Mouse (Mus musculus) limb, embryonic 13.5 days (tissue): Measurements from ENCODE around the gene Itga1. TPM values are rescaled to one million over a fixed set of nuclear protein-coding genes. Genes with fewer than 3 reads are reported as not detected.
A peak's percentile ranks its signal among the peaks of the same experiment; 100 is the strongest.

Experiments
- ATAC-seq: fragments of 200-750 bp; cut with Nextera tagmentation; 2 replicates; pipeline ENCODE4 v1.8.0; 2017; ENCODE audit warnings: low read depth, moderate number of reproducible peaks, moderate TSS enrichment; ENCODE audit not compliant: low FRiP score
- H3K27ac ChIP-seq: fragments of 300-500 bp; sonication (generic); 2 replicates; pipeline ENCODE4 v1.5.1; 2015; ENCODE audit warnings: inconsistent platforms, mild to moderate bottlenecking, moderate library complexity
- H3K27me3 ChIP-seq: fragments of 300-500 bp; sonication (generic); 2 replicates; pipeline ENCODE4 v1.6.1; 2015; ENCODE audit warnings: mild to moderate bottlenecking, inconsistent platforms
- H3K36me3 ChIP-seq: fragments of 300-500 bp; sonication (generic); 2 replicates; pipeline ENCODE4 v1.6.1; 2015; ENCODE audit warnings: inconsistent platforms, mild to moderate bottlenecking, moderate library complexity
- H3K4me1 ChIP-seq: fragments of 300-500 bp; sonication (generic); 2 replicates; pipeline ENCODE4 v1.6.1; 2015; ENCODE audit warnings: inconsistent platforms
- H3K4me2 ChIP-seq: fragments of 300-500 bp; sonication (generic); replicated peaks from 2 replicates; pipeline ENCODE4 v1.6.1; 2015; ENCODE audit warnings: inconsistent platforms, mild to moderate bottlenecking, moderate library complexity
- H3K4me3 ChIP-seq: fragments of 300-500 bp; sonication (generic); 2 replicates; pipeline ENCODE4 v1.5.1; 2015; ENCODE audit warnings: moderate library complexity, mild to moderate bottlenecking, inconsistent platforms
- H3K9ac ChIP-seq: fragments of 300-500 bp; sonication (generic); 2 replicates; pipeline ENCODE4 v1.6.1; 2015; ENCODE audit warnings: mild to moderate bottlenecking, inconsistent platforms
- H3K9me3 ChIP-seq: fragments of 300-500 bp; sonication (generic); 2 replicates; pipeline ENCODE4 v1.6.1; 2016; ENCODE audit warnings: inconsistent platforms
- whole genome bisulfite sequencing: fragments of 180-500 bp; shearing (Covaris S2); methylation state at CpG from one replicate; pipeline ENCODE4 v1.1.7; 2015; 5-methylcytosine and 5-hydroxymethylcytosine counted together
- polyA plus RNA-seq: library from polyadenylated mRNA; unstranded; fragments of >200 nt; fragmentation: Nextera tagmentation; extraction: Ambion mirVana; gene quantifications from 2 replicates; pipeline ENCODE4 v1.2.1, GENCODE M21; 2015

Gene Itga1
- polyA plus RNA-seq, 1 experiment from 2014 or later, result 6.7 TPM

GRCm38 (mm10) chr13:114971905-114972304, 129.9 kb downstream of the Itga1 start:
- Histone ChIP-seq H3K27me3 (no peaks in the 10 kb centered on the region), H3K36me3 (no peaks in the 10 kb centered on the region), H3K9ac (no peak overlapping the region), H3K27ac (no peak overlapping the region), H3K9me3 (no peaks in the 10 kb centered on the region), H3K4me3 (no peak overlapping the region), H3K4me2 (no peak overlapping the region), H3K4me1 (no peaks in the 10 kb centered on the region)
- 85% methylated on average over 3 of the region's 3 CpGs for WGBS
- ATAC-seq, result no peak

- peak; percentile 81 for ATAC-seq
- H3K4me2 ChIP-seq, result no peak overlapping the region
- no peaks in the 10 kb centered on the region for H3K36me3 ChIP-seq
- no peak overlapping the region for H3K4me3 ChIP-seq
- H3K27ac ChIP-seq, result no peak overlapping the region
- no peaks in the 10 kb centered on the region for H3K27me3 ChIP-seq
- 38% methylated on average over 2 of the region's 2 CpGs for WGBS
- H3K9me3 ChIP-seq, result no peaks in the 10 kb centered on the region
- no peak overlapping the region for H3K9ac ChIP-seq
- peaks cover 3% of the 10 kb centered on the region; the same call in 1 of the 2 replicates for H3K4me1 ChIP-seq
Observed at GRCm38 (mm10) chr13:114964233-114964632, 137.5 kb downstream of the Itga1 start.

GRCm38 (mm10) chr13:114954516-114954915, 147.2 kb downstream of the Itga1 start:
- no peak for ATAC-seq

GRCm38 (mm10) chr13:114933541-114933940, 168.2 kb downstream of the Itga1 start:
- WGBS, result 81% methylated on average over 7 of the region's 7 CpGs
- H3K36me3 ChIP-seq, result no peaks in the 10 kb centered on the region
- no peak overlapping the region for H3K4me3 ChIP-seq
- H3K4me1 ChIP-seq, result peaks cover 10% of the 10 kb centered on the region
- H3K27ac ChIP-seq, result no peak overlapping the region
- ATAC-seq, result no peak
- H3K9ac ChIP-seq, result no peak overlapping the region
- peaks cover 21% of the 10 kb centered on the region for H3K27me3 ChIP-seq
- no peaks in the 10 kb centered on the region for H3K9me3 ChIP-seq
- H3K4me2 ChIP-seq, result no peak overlapping the region

More at GRCm38 (mm10) chr13:114954516-114954915, 147.2 kb downstream of the Itga1 start:
- H3K27ac ChIP-seq, result no peak overlapping the region
- H3K4me1 ChIP-seq, result no peaks in the 10 kb centered on the region
- no peaks in the 10 kb centered on the region for H3K36me3 ChIP-seq
- H3K4me2 ChIP-seq, result no peak overlapping the region
- H3K9me3 ChIP-seq, result no peaks in the 10 kb centered on the region
- no peak overlapping the region for H3K4me3 ChIP-seq
- H3K9ac ChIP-seq, result no peak overlapping the region
- no peaks in the 10 kb centered on the region for H3K27me3 ChIP-seq

- Histone ChIP-seq H3K9me3 (no peaks in the 10 kb centered on the region), H3K4me2 (peak within 1 kb of the TSS; percentile 85), H3K27me3 (peaks cover 21% of the 10 kb centered on the region), H3K9ac (peak within 1 kb of the TSS; percentile 66), H3K27ac (no peak within 1 kb of the TSS; the same call in 1 of the 2 replicates), H3K36me3 (no peaks in the 10 kb centered on the region), H3K4me3 (peak within 1 kb of the TSS; percentile 50), H3K4me1 (peaks cover 10% of the 10 kb centered on the region)
- ATAC-seq, result peak; percentile 79
- 2% methylated on average over 28 of the region's 28 CpGs for WGBS
Observed at GRCm38 (mm10) chr13:114931775-114932294, 169.9 kb downstream of the Itga1 start, which contains the start of gene Itga2. Gene Itga2 (minus strand): TSS chr13:114932100.

GRCm38 (mm10) chr13:114930996-114931649, 170.6 kb downstream of the Itga1 start:
- ATAC-seq, result no peak; the same call in 1 of the 2 replicates

GRCm38 (mm10) chr13:114924785-114925184, 177.0 kb downstream of the Itga1 start:
- Histone ChIP-seq H3K9ac (no peak overlapping the region), H3K4me1 (no peaks in the 10 kb centered on the region), H3K27ac (no peak overlapping the region), H3K9me3 (no peaks in the 10 kb centered on the region), H3K4me3 (no peak overlapping the region), H3K36me3 (no peaks in the 10 kb centered on the region), H3K27me3 (no peaks in the 10 kb centered on the region; the same call in 1 of the 2 replicates), H3K4me2 (no peak overlapping the region)
- ATAC-seq, result no peak
- 81% methylated on average over 1 of the region's 1 CpGs for WGBS

More at GRCm38 (mm10) chr13:114930996-114931649, 170.6 kb downstream of the Itga1 start:
- Histone ChIP-seq H3K27me3 (peaks cover 21% of the 10 kb centered on the region), H3K4me2 (peak overlapping the region; percentile 85), H3K4me1 (peaks cover 10% of the 10 kb centered on the region), H3K36me3 (no peaks in the 10 kb centered on the region), H3K27ac (no peak overlapping the region), H3K9ac (peak overlapping the region; percentile 66), H3K4me3 (peak overlapping the region; percentile 50), H3K9me3 (no peaks in the 10 kb centered on the region)
- 4% methylated on average over 10 of the region's 10 CpGs for WGBS

GRCm38 (mm10) chr13:114923331-114923730, 178.4 kb downstream of the Itga1 start:
- H3K9ac ChIP-seq, result no peak overlapping the region
- H3K27me3 ChIP-seq, result no peaks in the 10 kb centered on the region
- H3K27ac ChIP-seq, result no peak overlapping the region
- ATAC-seq, result no peak
- H3K9me3 ChIP-seq, result no peaks in the 10 kb centered on the region
- H3K4me3 ChIP-seq, result no peak overlapping the region
- H3K4me2 ChIP-seq, result no peak overlapping the region
- H3K4me1 ChIP-seq, result no peaks in the 10 kb centered on the region
- no peaks in the 10 kb centered on the region for H3K36me3 ChIP-seq
- WGBS, result 72% methylated on average over 9 of the region's 9 CpGs

- ATAC-seq, result no peak
- Histone ChIP-seq H3K27me3 (no peaks in the 10 kb centered on the region), H3K27ac (no peak overlapping the region), H3K36me3 (no peaks in the 10 kb centered on the region), H3K9ac (no peak overlapping the region), H3K4me3 (no peak overlapping the region), H3K9me3 (no peaks in the 10 kb centered on the region), H3K4me1 (no peaks in the 10 kb centered on the region), H3K4me2 (no peak overlapping the region)
- WGBS, result 73% methylated on average over 5 of the region's 5 CpGs
Observed at GRCm38 (mm10) chr13:114915767-114916166, 186.0 kb downstream of the Itga1 start.

GRCm38 (mm10) chr13:114914963-114915362, 186.8 kb downstream of the Itga1 start:
- H3K4me3 ChIP-seq, result no peak overlapping the region
- no peak overlapping the region for H3K9ac ChIP-seq
- ATAC-seq, result no peak
- no peak overlapping the region for H3K4me2 ChIP-seq
- H3K27ac ChIP-seq, result no peak overlapping the region
- H3K4me1 ChIP-seq, result no peaks in the 10 kb centered on the region
- no peaks in the 10 kb centered on the region for H3K36me3 ChIP-seq
- H3K27me3 ChIP-seq, result no peaks in the 10 kb centered on the region
- no peaks in the 10 kb centered on the region for H3K9me3 ChIP-seq
- 85% methylated on average over 4 of the region's 4 CpGs for WGBS

- WGBS, result 84% methylated on average over 4 of the region's 4 CpGs
- no peak for ATAC-seq
- H3K36me3 ChIP-seq, result no peaks in the 10 kb centered on the region
Observed at GRCm38 (mm10) chr13:114914559-114914958, 187.2 kb downstream of the Itga1 start.

GRCm38 (mm10) chr13:114910629-114911028, 191.1 kb downstream of the Itga1 start:
- H3K4me1 ChIP-seq, result no peaks in the 10 kb centered on the region
- no peak overlapping the region for H3K4me3 ChIP-seq
- no peak overlapping the region for H3K9ac ChIP-seq
- no peaks in the 10 kb centered on the region for H3K36me3 ChIP-seq
- WGBS, result 82% methylated on average over 9 of the region's 9 CpGs
- no peaks in the 10 kb centered on the region for H3K9me3 ChIP-seq
- H3K4me2 ChIP-seq, result no peak overlapping the region
- ATAC-seq, result no peak
- H3K27me3 ChIP-seq, result no peaks in the 10 kb centered on the region
- no peak overlapping the region for H3K27ac ChIP-seq

More at GRCm38 (mm10) chr13:114914559-114914958, 187.2 kb downstream of the Itga1 start:
- H3K27me3 ChIP-seq, result no peaks in the 10 kb centered on the region
- H3K9me3 ChIP-seq, result no peaks in the 10 kb centered on the region
- no peak overlapping the region for H3K4me3 ChIP-seq
- no peak overlapping the region for H3K9ac ChIP-seq
- no peak overlapping the region for H3K27ac ChIP-seq
- H3K4me1 ChIP-seq, result no peaks in the 10 kb centered on the region
- no peak overlapping the region for H3K4me2 ChIP-seq
